Mouse (Mus musculus) spleen, postnatal 14 days (tissue): ENCODE measurements around the gene Fam166b.

ENCODE experiments used
- DNase-seq, 2 experiments: peaks; one replicate each; pipeline ENCODE4 v3.0.0; 2021 to 2022; ENCODE audit warnings: low spot score in 2 of 2

Gene Fam166b

DNA sequence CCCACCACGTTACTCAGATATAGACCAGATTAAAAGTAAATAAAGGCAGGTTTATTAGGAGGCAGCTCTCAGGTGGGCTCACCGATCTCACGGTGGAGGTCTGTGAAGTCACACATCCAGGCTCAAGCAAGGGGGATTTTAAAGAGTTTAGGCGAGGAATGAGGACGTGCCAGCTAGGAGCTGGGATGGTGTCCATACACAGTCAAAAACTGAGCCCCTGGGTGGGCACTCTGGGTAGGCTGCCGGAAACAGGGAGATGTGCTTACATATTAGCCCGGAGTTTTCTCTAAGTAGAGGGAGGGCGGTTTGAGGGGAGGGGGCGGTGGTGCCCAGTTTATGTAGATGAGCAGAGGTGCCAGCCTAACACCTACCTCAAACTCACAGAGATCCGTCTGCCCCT lies 48.0 kb downstream of the Fam166b start:
- DNase-seq, result no peak

DNA sequence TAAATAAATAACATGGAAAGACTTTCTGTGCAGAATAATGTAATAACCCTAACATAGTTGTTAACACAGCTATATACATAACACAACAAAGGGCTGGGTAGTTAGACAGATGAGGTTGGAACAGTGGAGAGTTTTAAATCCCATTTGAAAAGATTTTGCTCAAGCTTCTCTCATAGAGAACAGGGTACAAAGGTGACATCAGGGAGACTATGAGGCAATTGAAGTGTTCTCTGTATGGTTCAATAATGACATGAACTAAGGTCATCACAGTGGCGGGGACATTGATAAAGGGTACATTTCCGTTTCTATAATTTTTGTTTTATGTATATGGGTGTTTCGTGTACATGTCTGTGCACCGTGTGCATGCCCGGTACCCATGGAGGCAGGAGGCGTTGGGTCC lies 49.3 kb downstream of the Fam166b start:
- DNase-seq, result no peak
